Comparison of ENCODE assay signal across 8 mouse cellular contexts in the genomic region with DNA sequence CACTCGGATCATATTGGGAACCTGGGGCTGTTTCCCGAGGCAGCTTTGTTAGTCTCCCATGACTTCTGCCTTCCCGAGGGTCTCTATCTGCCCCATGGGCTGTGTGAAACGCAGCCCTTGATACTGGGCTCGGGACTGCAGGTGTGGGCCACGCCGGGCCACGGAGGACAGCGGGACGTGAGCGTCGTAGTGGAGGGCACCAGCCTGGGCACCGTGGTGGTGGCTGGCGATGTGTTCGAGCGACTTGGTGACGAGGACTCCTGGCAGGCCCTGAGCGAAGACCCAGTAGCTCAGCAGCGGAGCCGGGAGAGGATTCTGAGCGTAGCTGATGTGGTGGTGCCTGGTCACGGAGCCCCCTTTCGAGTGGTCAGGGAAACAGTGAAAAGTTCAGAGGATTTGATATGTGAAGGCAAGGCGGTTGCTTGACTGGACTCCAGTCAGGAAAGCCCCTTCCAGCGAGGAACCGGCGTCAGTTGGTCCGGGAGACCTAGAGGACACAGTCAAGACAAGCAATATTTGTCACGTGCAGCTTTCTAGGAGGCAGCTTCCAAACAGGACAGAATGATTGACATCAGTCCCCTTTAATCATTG. TPM values are rescaled to one million over a fixed set of nuclear protein-coding genes. Genes with fewer than 3 reads are reported as not detected.
A peak's percentile ranks its signal among the peaks of the same experiment; 100 is the strongest.
DNase-seq lines count a peak whose midpoint lies in the region; ATAC-seq and TF ChIP-seq lines count a peak whose summit lies in the region.

No protein-coding gene starts in this region.

- DNase-seq in left cerebral cortex, adult 18-20 months (ENCODE audit: low spot score in 2 of 2) = peak; percentile 32 to 36
- DNase-seq in left cerebral cortex, adult 11 months (ENCODE audit: low spot score) = no peak
- peak; percentile 51 for DNase-seq in hindbrain, embryonic 14.5 days (ENCODE audit: low spot score)
- DNase-seq in liver, adult 2 months (ENCODE audit: extremely low read depth, low read depth, low spot score) = no peak
- no peak for DNase-seq in c-Kit-positive CD71-positive TER-119-positive erythroid progenitor cells, embryonic 14.5 days (ENCODE audit: low spot score)

- H3K4me1 ChIP-seq in bone marrow macrophage, adult 2 months (ENCODE audit: control insufficient read depth, insufficient read depth, low read length) = peaks cover 22% of the 10 kb centered on the region
- 0 out of 2 replicates have a peak, but pooled peaks cover 3% of the 10 kb centered on the region for H3K4me1 ChIP-seq in hindbrain, embryonic 14.5 days (replicated peaks; ENCODE audit: control insufficient read depth, insufficient read depth, low read length)
- peaks cover 7% of the 10 kb centered on the region; the same call in 1 of the 2 replicates for H3K4me1 ChIP-seq in liver, adult 2 months (ENCODE audit: control insufficient read depth, insufficient read depth, low read length)
- peaks cover 18% of the 10 kb centered on the region for H3K4me1 ChIP-seq in midbrain, embryonic 16.5 days (ENCODE audit: control insufficient read depth, insufficient read depth, low read length)

- peak overlapping the region; percentile 88 for H3K4me3 ChIP-seq in bone marrow macrophage, adult 2 months (ENCODE audit: insufficient read depth, low read length)
- H3K4me3 ChIP-seq in hindbrain, embryonic 14.5 days (replicated peaks; ENCODE audit: low read length) = peak overlapping the region; percentile 89
- H3K4me3 ChIP-seq in liver, adult 2 months (ENCODE audit: insufficient read depth, low read depth, low read length) = peak overlapping the region; percentile 59
- peak overlapping the region; percentile 73 for H3K4me3 ChIP-seq in midbrain, embryonic 16.5 days (ENCODE audit: low read depth, low read length)

- no peaks in the 10 kb centered on the region for H3K9me3 ChIP-seq in hindbrain, embryonic 14.5 days (ENCODE audit: control insufficient read depth, low read length)
- no peaks in the 10 kb centered on the region for H3K9me3 ChIP-seq in midbrain, embryonic 16.5 days (replicated peaks; ENCODE audit: control insufficient read depth, low read length, poor library complexity, severe bottlenecking)

- peak overlapping the region; percentile 98 for H3K4me2 ChIP-seq in hindbrain, embryonic 14.5 days (replicated peaks)
- H3K4me2 ChIP-seq in midbrain, embryonic 16.5 days (ENCODE audit: low read length) = peak overlapping the region; percentile 85

- 1% methylated on average over 29 of the region's 29 CpGs for WGBS in hindbrain, embryonic 14.5 days
- WGBS in liver, adult 2 months = 23% methylated on average over 29 of the region's 29 CpGs
- under 1% methylated on average over 29 of the region's 29 CpGs for WGBS in midbrain, embryonic 16.5 days

- no peak for TF ChIP-seq CTCF in bone marrow macrophage, adult 2 months (IDR thresholded peaks at IDR 0.05; ENCODE audit: low read depth, low read length)
- TF ChIP-seq CTCF in liver, adult 2 months (IDR thresholded peaks at IDR 0.05; ENCODE audit: low read depth, low read length) = no peak

- no peaks in the 10 kb centered on the region for H3K27me3 ChIP-seq in hindbrain, embryonic 14.5 days (ENCODE audit: control insufficient read depth, insufficient read depth, low read length)
- H3K27me3 ChIP-seq in liver, adult 2 months (ENCODE audit: control insufficient read depth, insufficient read depth, low read length) = no peaks in the 10 kb centered on the region
- no peaks in the 10 kb centered on the region for H3K27me3 ChIP-seq in midbrain, embryonic 16.5 days (ENCODE audit: control insufficient read depth, insufficient read depth, low read depth, low read length)

- H3K27ac ChIP-seq in bone marrow macrophage, adult 2 months (ENCODE audit: insufficient read depth, low read depth, low read length) = peak overlapping the region; percentile 96
- H3K27ac ChIP-seq in hindbrain, embryonic 14.5 days = peak overlapping the region; percentile 91
- H3K27ac ChIP-seq in liver, adult 2 months (replicated peaks; ENCODE audit: insufficient read depth, low read depth, low read length) = peak overlapping the region; percentile 39; the same call in 1 of the 2 replicates
- peak overlapping the region; percentile 89 for H3K27ac ChIP-seq in midbrain, embryonic 16.5 days (ENCODE audit: low read length)

- H3K36me3 ChIP-seq in hindbrain, embryonic 14.5 days (replicated peaks; ENCODE audit: control insufficient read depth, insufficient read depth) = peaks cover 27% of the 10 kb centered on the region
- no peaks in the 10 kb centered on the region for H3K36me3 ChIP-seq in liver, adult 2 months (ENCODE audit: control insufficient read depth, insufficient read depth, low read length)
- peaks cover 12% of the 10 kb centered on the region for H3K36me3 ChIP-seq in midbrain, embryonic 16.5 days (ENCODE audit: control insufficient read depth, insufficient read depth, low read length)

- H3K9ac ChIP-seq in hindbrain, embryonic 14.5 days = peak overlapping the region; percentile 96
- peak overlapping the region; percentile 76 for H3K9ac ChIP-seq in liver, adult 2 months (ENCODE audit: low read depth, low read length)
- H3K9ac ChIP-seq in midbrain, embryonic 16.5 days (ENCODE audit: low read depth, low read length) = peak overlapping the region; percentile 94

- peak; percentile 32; the same call in 1 of the 2 replicates for ATAC-seq in erythroid progenitor cell, adult 5-6 weeks (replicated peaks; ENCODE audit: low FRiP score, poor library complexity, severe bottlenecking)
- peak; percentile 77 for ATAC-seq in hindbrain, embryonic 14.5 days (ENCODE audit: low FRiP score)
- peak; percentile 70 for ATAC-seq in midbrain, embryonic 16.5 days

- no peak for TF ChIP-seq POLR2A in bone marrow macrophage, adult 2 months (IDR thresholded peaks at IDR 0.05; ENCODE audit: borderline replicate concordance, low read depth, low read length)
- TF ChIP-seq POLR2A in liver, adult 2 months (IDR thresholded peaks at IDR 0.05; ENCODE audit: extremely low read depth, insufficient read depth, low read length) = no peak

- no peaks in the 10 kb centered on the region for H3K79me2 ChIP-seq in liver, adult 2 months (ENCODE audit: control insufficient read depth, insufficient read depth, low read length)

RNA-seq across cellular contexts. Expression of a gene that starts 0.7 kb away (rescaled TPM):
- 1 to 10 TPM; 8.6 TPM for total RNA-seq in left cerebral cortex, adult 18-20 months (2021)
- polyA plus RNA-seq in bone marrow macrophage, adult 2 months (2012; ENCODE audit: insufficient read depth, insufficient read length, missing spikeins) = 5.4 and 5.8 TPM in 2 replicates
- 0.72 TPM in 1 of 2 replicates, not detected in the other for total RNA-seq in erythroid progenitor cell, adult 5-6 weeks (2015; ENCODE audit: low replicate concordance)
- 0.53 and 1.4 TPM in 2 replicates for total RNA-seq in erythroid progenitor cell, adult 5-6 weeks (2017; ENCODE audit: low replicate concordance)
- polyA plus RNA-seq in hindbrain, embryonic 14.5 days (2014; fragmentation: Nextera tagmentation; extraction: Ambion mirVana) = 12.5 and 13.6 TPM in 2 replicates
- total RNA-seq in liver, adult 2 months (2014; rRNA removed) = 1.0 and 1.1 TPM in 2 replicates
- 2.1 and 2.7 TPM in 2 replicates for polyA plus RNA-seq in liver, adult 2 months (2012; rRNA removed)
- polyA plus RNA-seq in midbrain, embryonic 16.5 days (2015; fragmentation: Nextera tagmentation; extraction: Ambion mirVana) = 14.5 and 15.5 TPM in 2 replicates

RNA-seq across cellular contexts. Expression of a gene that starts 7.6 kb away (rescaled TPM):
- 10 to 100 TPM; 13.0 to 16.3 TPM for total RNA-seq in left cerebral cortex, adult 18-20 months (2021)
- 28.2 and 37.3 TPM in 2 replicates for polyA plus RNA-seq in bone marrow macrophage, adult 2 months (2012; ENCODE audit: insufficient read depth, insufficient read length, missing spikeins)
- total RNA-seq in erythroid progenitor cell, adult 5-6 weeks (2015; ENCODE audit: low replicate concordance) = 13.0 and 23.8 TPM in 2 replicates
- 23.5 and 29.3 TPM in 2 replicates for total RNA-seq in erythroid progenitor cell, adult 5-6 weeks (2017; ENCODE audit: low replicate concordance)
- polyA plus RNA-seq in hindbrain, embryonic 14.5 days (2014; fragmentation: Nextera tagmentation; extraction: Ambion mirVana) = 29.5 and 31.5 TPM in 2 replicates
- 4.9 and 5.0 TPM in 2 replicates for total RNA-seq in liver, adult 2 months (2014; rRNA removed)
- 1.3 and 1.7 TPM in 2 replicates for polyA plus RNA-seq in liver, adult 2 months (2012; rRNA removed)
- polyA plus RNA-seq in midbrain, embryonic 16.5 days (2015; fragmentation: Nextera tagmentation; extraction: Ambion mirVana) = 29.0 and 33.7 TPM in 2 replicates

RNA-seq across cellular contexts. Expression of a gene that starts 7.6 kb away (rescaled TPM):
- 10 to 100 TPM; 42.4 to 43.2 TPM for total RNA-seq in left cerebral cortex, adult 18-20 months (2021)
- 26.5 and 33.3 TPM in 2 replicates for polyA plus RNA-seq in bone marrow macrophage, adult 2 months (2012; ENCODE audit: insufficient read depth, insufficient read length, missing spikeins)
- total RNA-seq in erythroid progenitor cell, adult 5-6 weeks (2015; ENCODE audit: low replicate concordance) = 40.4 and 42.3 TPM in 2 replicates
- total RNA-seq in erythroid progenitor cell, adult 5-6 weeks (2017; ENCODE audit: low replicate concordance) = 21.8 and 30.3 TPM in 2 replicates
- 67.1 and 72.8 TPM in 2 replicates for polyA plus RNA-seq in hindbrain, embryonic 14.5 days (2014; fragmentation: Nextera tagmentation; extraction: Ambion mirVana)
- total RNA-seq in liver, adult 2 months (2014; rRNA removed) = 14.2 and 14.9 TPM in 2 replicates
- polyA plus RNA-seq in liver, adult 2 months (2012; rRNA removed) = 29.9 and 32.7 TPM in 2 replicates
- polyA plus RNA-seq in midbrain, embryonic 16.5 days (2015; fragmentation: Nextera tagmentation; extraction: Ambion mirVana) = 74.4 and 75.8 TPM in 2 replicates

RNA-seq across cellular contexts. Expression of a gene that starts 22.6 kb away (rescaled TPM):
- total RNA-seq in left cerebral cortex, adult 18-20 months (2021) = 10 to 100 TPM; 14.0 to 15.7 TPM
- polyA plus RNA-seq in bone marrow macrophage, adult 2 months (2012; ENCODE audit: insufficient read depth, insufficient read length, missing spikeins) = 34.6 and 46.6 TPM in 2 replicates
- total RNA-seq in erythroid progenitor cell, adult 5-6 weeks (2015; ENCODE audit: low replicate concordance) = 218 and 223 TPM in 2 replicates
- 304 and 424 TPM in 2 replicates for total RNA-seq in erythroid progenitor cell, adult 5-6 weeks (2017; ENCODE audit: low replicate concordance)
- polyA plus RNA-seq in hindbrain, embryonic 14.5 days (2014; fragmentation: Nextera tagmentation; extraction: Ambion mirVana) = 71.6 and 78.1 TPM in 2 replicates
- 11.0 and 14.8 TPM in 2 replicates for total RNA-seq in liver, adult 2 months (2014; rRNA removed)
- polyA plus RNA-seq in liver, adult 2 months (2012; rRNA removed) = 9.7 and 12.4 TPM in 2 replicates
- 72.3 and 81.6 TPM in 2 replicates for polyA plus RNA-seq in midbrain, embryonic 16.5 days (2015; fragmentation: Nextera tagmentation; extraction: Ambion mirVana)

RNA-seq across cellular contexts. Expression of a gene that starts 23.0 kb away (rescaled TPM):
- total RNA-seq in left cerebral cortex, adult 18-20 months (2021) = 10 to 100 TPM; 19.9 to 22.1 TPM
- polyA plus RNA-seq in bone marrow macrophage, adult 2 months (2012; ENCODE audit: insufficient read depth, insufficient read length, missing spikeins) = 34.1 and 40.5 TPM in 2 replicates
- total RNA-seq in erythroid progenitor cell, adult 5-6 weeks (2015; ENCODE audit: low replicate concordance) = 9.6 and 16.2 TPM in 2 replicates
- total RNA-seq in erythroid progenitor cell, adult 5-6 weeks (2017; ENCODE audit: low replicate concordance) = 18.1 and 19.4 TPM in 2 replicates
- 15.2 and 15.5 TPM in 2 replicates for polyA plus RNA-seq in hindbrain, embryonic 14.5 days (2014; fragmentation: Nextera tagmentation; extraction: Ambion mirVana)
- total RNA-seq in liver, adult 2 months (2014; rRNA removed) = 9.6 and 12.3 TPM in 2 replicates
- 9.1 and 14.8 TPM in 2 replicates for polyA plus RNA-seq in liver, adult 2 months (2012; rRNA removed)
- polyA plus RNA-seq in midbrain, embryonic 16.5 days (2015; fragmentation: Nextera tagmentation; extraction: Ambion mirVana) = 24.9 and 27.2 TPM in 2 replicates

Comparison
In these comparisons a context has a peak if more than half of its experiments do, and no peak if none do; other contexts are left out.
1. DNase-seq: peak in left cerebral cortex, adult 18-20 months (2 of 2) and hindbrain, embryonic 14.5 days (single experiment); none in left cerebral cortex, adult 11 months (single experiment), liver, adult 2 months (single experiment) and c-Kit-positive CD71-positive TER-119-positive erythroid progenitor cells, embryonic 14.5 days (single experiment).
2. H3K27ac ChIP-seq: peak in every context shown above with its lines; median percentile 96 in bone marrow macrophage, adult 2 months; 91 in hindbrain, embryonic 14.5 days; 89 in midbrain, embryonic 16.5 days; 39 in liver, adult 2 months.
3. RNA of a gene that starts 7.6 kb away (polyA plus RNA-seq): 29.5 to 31.5 TPM in hindbrain, embryonic 14.5 days, 29.0 to 33.7 TPM in midbrain, embryonic 16.5 days and 28.2 to 37.3 TPM in bone marrow macrophage, adult 2 months; 1.3 to 1.7 TPM in liver, adult 2 months; every median in the first group is over 10 times any median in the second.
4. Peak in every context shown above with its lines, with median percentiles within 50 percentile points of each other: H3K4me3 ChIP-seq, ATAC-seq and H3K9ac ChIP-seq.